In genomic region chr3:139869779-139870178, GRCm38 (mm10) we compare ENCODE assay signal across 18 mouse cellular contexts.
"Had no signal": no experiment of that assay in that cellular context is flagged by ENCODE, and none has a peak within 500 bp of the region (broad histone marks: within the 10 kb centered on the region; RNA-seq: fewer than 3 reads in every experiment).

No protein-coding gene starts in this region.

- ATAC-seq: hindbrain, embryonic 16.5 days; inflammation-experienced regulatory T-cells, adult 6 months; intestine, embryonic 15.5 days; intestine, postnatal 0 days had no signal

- DNase-seq: gastrocnemius, adult 2 months; gastrocnemius, postnatal 10 days; gastrocnemius, postnatal 25 days; heart, adult 11 months; heart, adult 2 months; heart, postnatal 14 days; heart, postnatal 36 days; kidney, adult 18-20 months; kidney, adult 8-10 months; kidney, postnatal 10 days; kidney, postnatal 25 days; kidney, postnatal 4 days; liver; liver, embryonic 13.5 days had no signal
